Mouse (Mus musculus) frontal cortex, postnatal 10 days (tissue): ENCODE measurements around the gene Fam206a.

ENCODE experiments used
- DNase-seq, 2 experiments: peaks; one replicate each; pipeline ENCODE4 v3.0.0; 2022; ENCODE audit warnings: low spot score in 2 of 2, mixed read lengths in 1 of 2

Gene Fam206a

GRCm38 (mm10) chr4:56844911-56845310, 42.8 kb downstream of the Fam206a start:
- DNase-seq: no peak

GRCm38 (mm10) chr4:56845896-56846533, 43.9 kb downstream of the Fam206a start:
- DNase-seq: no peak

GRCm38 (mm10) chr4:56847400-56847799, 45.3 kb downstream of the Fam206a start:
- no peak for DNase-seq

GRCm38 (mm10) chr4:56848044-56848443, 45.9 kb downstream of the Fam206a start:
- no peak for DNase-seq

GRCm38 (mm10) chr4:56850724-56851123, 48.6 kb downstream of the Fam206a start:
- no peak for DNase-seq

GRCm38 (mm10) chr4:56855935-56856334, 53.8 kb downstream of the Fam206a start:
- no peak for DNase-seq

- DNase-seq: no peak
Observed at GRCm38 (mm10) chr4:56856371-56856949, 54.3 kb downstream of the Fam206a start.

- no peak for DNase-seq
Observed at GRCm38 (mm10) chr4:56858733-56859132, 56.6 kb downstream of the Fam206a start.
